Mouse (Mus musculus): ENCODE measurements around the gene Thsd1.

DNA sequence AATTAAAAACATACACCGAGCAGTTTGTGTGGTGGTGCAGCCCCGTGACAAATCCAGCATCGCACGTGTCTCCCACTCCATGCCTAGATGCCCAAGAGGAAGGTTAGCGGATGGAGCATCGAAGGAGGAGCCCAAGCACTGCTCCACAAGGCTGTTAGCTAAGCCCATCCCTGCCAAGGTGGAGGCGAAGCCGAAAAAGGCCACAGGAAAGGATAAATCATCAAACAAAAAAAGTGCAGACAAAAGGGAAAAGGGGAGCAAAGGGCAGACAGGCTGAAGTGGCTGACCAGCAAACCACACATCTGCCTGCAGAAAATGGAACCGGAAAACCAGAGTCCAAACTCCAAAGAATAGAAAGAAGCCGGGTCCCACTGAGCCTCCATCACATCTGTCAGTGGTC, 79.9 kb downstream of the Thsd1 start:
- no peak for TF ChIP-seq CTCF (IDR thresholded peaks at IDR 0.05; ENCODE audit: borderline replicate concordance, insufficient read depth, low read depth, low read length)
- no peak for TF ChIP-seq POLR2A (IDR thresholded peaks at IDR 0.05; ENCODE audit: borderline replicate concordance, insufficient read depth, low read length)

Data from cerebellum, adult 2 months (tissue).